Mouse (Mus musculus): ENCODE results near the gene Ppp2r1b. TPM values are rescaled to one million over a fixed set of nuclear protein-coding genes. Genes with fewer than 3 reads are reported as not detected.
"Not testable (repeated sequence)": the region's sequence is repeated elsewhere in the genome, so short reads cannot be mapped to it uniquely, and the experiment has no call there.

Ppp2r1b gene
- total RNA-seq (2021) = 10 to 100 TPM in 1 of 2 experiments, 1 to 10 TPM in 1; 7.0 to 10.3 TPM
- long read RNA-seq, experiment 1, transcript Ppp2r1b-202 (15 exons, 3,430 nt) = major isoform, 23 of 26 reads
- long read RNA-seq, experiment 1, partial matches to known transcripts = 0 of 26 reads
- long read RNA-seq, experiment 1, other reads (novel, unspliced or antisense) = 3 of 26 reads
- long read RNA-seq, experiment 2, transcript Ppp2r1b-202 (15 exons, 3,430 nt) = major isoform, 12 of 13 reads
- long read RNA-seq, experiment 2, partial matches to known transcripts = 0 of 13 reads
- long read RNA-seq, experiment 2, other reads (novel, unspliced or antisense) = 1 of 13 reads

GRCm38 (mm10) chr9:50845081-50845480 lies at the start of gene Ppp2r1b:
Gene Ppp2r1b (plus strand): TSS chr9:50845301.
- DNase-seq = no peak

- DNase-seq = no peak
Observed at GRCm38 (mm10) chr9:50796776-50797175, 48.3 kb upstream of the Ppp2r1b start.

- no peak for DNase-seq
Observed at GRCm38 (mm10) chr9:50797641-50798040, 47.5 kb upstream of the Ppp2r1b start.

- DNase-seq = no peak
Observed at GRCm38 (mm10) chr9:50798368-50798767, 46.7 kb upstream of the Ppp2r1b start.

DNA sequence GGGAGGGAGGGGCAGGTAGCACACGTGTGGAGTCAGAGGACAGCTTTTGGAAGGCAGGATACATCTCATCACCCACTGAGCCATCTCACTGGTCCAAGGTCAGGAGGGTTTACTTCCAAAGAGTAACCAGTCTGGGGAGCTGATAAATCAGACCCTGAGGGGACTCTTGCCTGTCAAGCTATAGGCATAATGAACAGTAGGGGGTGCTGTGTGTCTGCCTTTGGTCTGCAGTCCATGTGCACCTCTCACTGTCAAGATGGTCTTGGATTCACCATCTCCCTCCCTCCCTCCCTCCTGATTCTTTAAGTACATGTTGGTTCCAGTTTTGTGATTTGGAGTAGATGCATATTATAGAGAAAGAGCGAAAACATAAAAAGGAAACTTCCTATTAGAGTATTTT lies 44.1 kb upstream of the Ppp2r1b start:
- DNase-seq = peak; percentile 29

- DNase-seq = no peak
Observed at GRCm38 (mm10) chr9:50803055-50803671, 41.9 kb upstream of the Ppp2r1b start.

- DNase-seq = no peak
Observed at GRCm38 (mm10) chr9:50808471-50808870, 36.6 kb upstream of the Ppp2r1b start.

- DNase-seq = no peak
Observed at GRCm38 (mm10) chr9:50809146-50809545, 36.0 kb upstream of the Ppp2r1b start.

GRCm38 (mm10) chr9:50811187-50811586 lies 33.9 kb upstream of the Ppp2r1b start:
- no peak for DNase-seq

DNA sequence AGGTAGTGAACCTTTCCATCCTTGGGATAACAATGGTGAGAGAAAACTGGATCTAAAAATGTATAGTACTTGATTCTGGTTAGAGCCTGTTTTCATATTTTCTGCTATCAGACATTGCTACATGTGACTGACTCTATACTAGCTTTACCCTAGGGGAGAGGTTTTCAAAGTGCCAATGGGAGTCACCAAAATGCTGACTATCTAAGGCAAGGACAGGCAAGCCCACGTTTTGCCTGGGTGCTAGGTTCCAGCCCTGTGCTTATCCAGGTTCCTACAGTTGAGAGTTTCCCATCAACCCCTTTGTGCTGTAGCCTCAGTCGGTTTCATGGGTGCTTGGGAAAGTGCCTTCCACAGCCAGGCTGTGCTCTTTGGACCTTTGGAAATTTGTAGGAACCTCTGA lies 33.4 kb upstream of the Ppp2r1b start:
- no peak for DNase-seq

DNA sequence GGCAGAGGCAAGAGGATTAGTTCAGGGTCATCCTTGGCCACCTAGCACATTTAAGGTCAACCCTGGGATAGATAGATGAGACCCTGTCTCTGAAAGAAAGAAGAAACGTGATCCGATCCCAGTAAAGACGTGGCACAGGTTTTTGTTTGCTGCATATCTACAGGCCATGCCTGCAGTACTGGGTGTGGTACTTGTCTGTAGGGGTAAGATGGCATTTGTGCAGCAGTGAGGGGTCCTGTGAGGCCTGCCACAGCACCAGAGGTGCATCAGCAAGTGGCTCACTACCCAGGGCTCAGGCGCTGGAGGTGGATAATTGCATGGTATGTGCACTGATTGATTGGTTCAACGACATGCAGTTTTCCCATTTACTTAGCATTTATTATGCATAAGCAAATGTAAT lies 31.3 kb upstream of the Ppp2r1b start:
- no peak for DNase-seq

DNA sequence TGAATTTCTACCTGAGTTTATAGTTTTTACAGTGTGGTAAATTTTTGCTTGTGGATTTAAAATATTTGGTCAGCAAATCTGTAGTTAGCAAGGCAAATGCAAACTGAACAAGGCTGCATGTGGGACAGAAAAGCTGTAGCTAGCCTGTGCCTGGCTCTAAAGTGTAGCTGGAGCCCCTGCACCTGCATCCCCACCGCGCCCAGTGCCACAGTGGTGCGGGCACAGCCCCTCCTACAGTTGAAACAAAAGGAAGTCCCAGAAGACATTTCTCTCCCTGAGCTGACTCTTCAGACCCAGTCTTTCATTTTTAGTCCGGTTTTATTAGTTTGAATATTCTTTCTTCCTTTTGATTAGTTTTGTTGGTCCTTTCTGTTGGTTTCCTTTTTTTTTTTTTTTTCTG lies 29.4 kb upstream of the Ppp2r1b start:
- DNase-seq = no peak

DNA sequence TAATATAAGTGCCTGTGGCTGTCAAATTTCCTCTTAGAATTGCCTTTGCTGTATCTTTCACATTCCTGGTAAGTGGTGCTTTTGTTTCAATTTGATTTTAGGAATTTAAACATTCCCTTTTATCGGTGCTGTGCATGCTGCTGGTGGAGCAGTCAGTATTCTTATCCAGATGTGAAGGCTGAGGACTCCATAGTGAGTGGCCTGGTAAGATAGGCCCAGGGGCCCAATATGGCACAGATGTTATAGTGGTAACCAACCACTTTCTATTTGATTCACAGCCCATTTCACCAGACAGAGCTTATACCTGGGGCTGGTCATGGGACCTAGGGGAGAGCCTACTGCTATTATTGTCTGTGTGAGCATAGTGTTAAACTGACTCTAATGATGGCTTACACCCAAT lies 28.6 kb upstream of the Ppp2r1b start:
- no peak for DNase-seq

- DNase-seq = no peak
Observed at GRCm38 (mm10) chr9:50818050-50818449, 27.1 kb upstream of the Ppp2r1b start.

- DNase-seq = no peak
Observed at GRCm38 (mm10) chr9:50819716-50820115, 25.4 kb upstream of the Ppp2r1b start.

- DNase-seq = no peak
Observed at GRCm38 (mm10) chr9:50821651-50822050, 23.4 kb upstream of the Ppp2r1b start.

DNA sequence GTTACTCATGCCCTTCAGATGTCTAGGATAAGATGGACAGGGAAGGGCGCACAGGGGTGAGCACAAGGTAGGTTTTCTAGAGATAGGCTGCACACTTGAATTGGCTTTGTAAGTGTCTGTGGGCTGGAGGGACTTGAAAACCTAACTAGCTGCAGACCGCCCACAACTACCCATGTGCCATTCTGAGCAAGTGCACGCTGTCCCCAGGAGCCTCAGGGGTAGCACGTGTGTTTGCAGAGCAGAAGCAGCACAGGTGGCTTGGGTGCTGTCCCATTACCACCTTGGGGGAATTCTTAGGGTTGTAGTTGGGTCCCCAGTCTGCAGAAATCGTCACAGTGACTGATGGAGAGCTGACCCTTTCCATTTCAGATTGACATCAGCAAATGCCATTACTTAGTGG lies 22.9 kb upstream of the Ppp2r1b start:
- no peak for DNase-seq

- no peak for DNase-seq
Observed at GRCm38 (mm10) chr9:50823779-50824453, 21.2 kb upstream of the Ppp2r1b start.

GRCm38 (mm10) chr9:50831514-50831913 lies 13.6 kb upstream of the Ppp2r1b start:
- DNase-seq = no peak

GRCm38 (mm10) chr9:50832162-50832561 lies 12.9 kb upstream of the Ppp2r1b start:
- DNase-seq = no peak

DNA sequence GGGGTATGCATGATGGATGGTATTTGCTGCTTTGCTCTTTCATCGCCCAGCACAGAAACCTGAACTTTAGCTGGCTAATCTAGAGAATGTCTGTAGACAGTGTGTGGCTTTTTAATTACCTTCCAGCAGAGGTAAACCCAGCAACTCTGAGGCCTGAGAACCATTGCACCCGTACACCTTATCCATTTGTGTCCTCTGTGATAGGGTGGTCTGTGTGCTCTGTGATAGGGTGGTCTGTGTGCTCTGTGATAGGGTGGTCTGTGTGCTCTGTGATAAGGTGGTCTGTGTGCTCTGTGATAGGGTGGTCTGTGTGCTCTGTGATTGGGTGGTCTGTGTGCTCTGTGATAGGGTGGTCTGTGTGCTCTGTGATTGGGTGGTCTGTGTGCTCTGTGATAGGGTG lies 12.5 kb upstream of the Ppp2r1b start:
- not testable (repeated sequence) for DNase-seq

GRCm38 (mm10) chr9:50833786-50834185 lies 11.3 kb upstream of the Ppp2r1b start:
- no peak for DNase-seq

- no peak for DNase-seq
Observed at GRCm38 (mm10) chr9:50835068-50835705, 9.9 kb upstream of the Ppp2r1b start.
